Mouse (Mus musculus) lung, adult 18-20 months (tissue): ENCODE results near the gene Myl12a.

ENCODE experiments used
- DNase-seq, 2 experiments: peaks; one replicate each; pipeline ENCODE4 v3.0.0; 2022; ENCODE audit warnings: mixed read lengths in 2 of 2

Gene Myl12a

DNA sequence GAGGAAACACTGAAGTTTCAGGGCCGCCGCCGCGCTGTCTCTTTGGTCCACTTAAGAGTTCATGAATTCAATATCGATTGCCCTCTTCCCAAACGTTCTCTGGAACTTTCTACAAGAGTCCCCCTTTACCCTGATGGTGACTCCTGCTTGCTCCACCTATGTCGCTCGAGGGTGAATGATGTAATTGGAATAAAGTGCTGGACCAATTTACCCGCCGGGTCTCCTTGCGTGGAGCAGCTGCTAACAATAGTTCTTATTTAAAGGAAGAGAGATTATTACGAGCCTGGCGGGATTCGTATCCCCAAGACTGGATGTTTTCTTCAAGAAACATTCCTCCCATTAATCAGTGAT lies at the start of gene Myl12a:
TSS of gene Myl12a (minus strand) at position 135 of the 351 bp plus-strand sequence.
- DNase-seq, result no peak

GRCm38 (mm10) chr17:71049292-71049691 lies 46.6 kb upstream of the Myl12a start:
- no peak for DNase-seq

GRCm38 (mm10) chr17:71046856-71047255 lies 44.2 kb upstream of the Myl12a start:
- DNase-seq, result no peak

- DNase-seq, result no peak
Measured at GRCm38 (mm10) chr17:71045591-71045990, 42.9 kb upstream of the Myl12a start.

DNA sequence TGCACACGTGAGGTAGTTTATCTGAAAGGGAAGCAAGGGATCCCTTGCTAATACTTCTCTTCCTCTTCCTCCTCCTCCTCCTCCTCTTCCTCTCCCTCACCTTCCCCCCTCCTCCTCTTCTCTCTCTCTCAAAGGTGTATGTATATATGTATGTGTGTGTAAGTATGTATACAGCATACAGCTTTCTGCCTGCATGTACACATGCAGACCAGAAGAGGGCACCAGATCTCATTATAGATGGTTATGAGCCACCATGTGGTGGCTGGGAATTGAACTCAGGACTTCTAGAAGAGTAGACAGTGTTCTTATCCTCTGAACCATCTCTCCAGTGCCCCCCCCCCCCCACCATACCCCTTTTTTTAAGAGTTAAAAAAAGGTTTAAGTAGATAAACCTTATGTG lies 40.0 kb upstream of the Myl12a start:
- DNase-seq, result no peak

GRCm38 (mm10) chr17:71040582-71040880 lies 37.9 kb upstream of the Myl12a start:
- no peak for DNase-seq

DNA sequence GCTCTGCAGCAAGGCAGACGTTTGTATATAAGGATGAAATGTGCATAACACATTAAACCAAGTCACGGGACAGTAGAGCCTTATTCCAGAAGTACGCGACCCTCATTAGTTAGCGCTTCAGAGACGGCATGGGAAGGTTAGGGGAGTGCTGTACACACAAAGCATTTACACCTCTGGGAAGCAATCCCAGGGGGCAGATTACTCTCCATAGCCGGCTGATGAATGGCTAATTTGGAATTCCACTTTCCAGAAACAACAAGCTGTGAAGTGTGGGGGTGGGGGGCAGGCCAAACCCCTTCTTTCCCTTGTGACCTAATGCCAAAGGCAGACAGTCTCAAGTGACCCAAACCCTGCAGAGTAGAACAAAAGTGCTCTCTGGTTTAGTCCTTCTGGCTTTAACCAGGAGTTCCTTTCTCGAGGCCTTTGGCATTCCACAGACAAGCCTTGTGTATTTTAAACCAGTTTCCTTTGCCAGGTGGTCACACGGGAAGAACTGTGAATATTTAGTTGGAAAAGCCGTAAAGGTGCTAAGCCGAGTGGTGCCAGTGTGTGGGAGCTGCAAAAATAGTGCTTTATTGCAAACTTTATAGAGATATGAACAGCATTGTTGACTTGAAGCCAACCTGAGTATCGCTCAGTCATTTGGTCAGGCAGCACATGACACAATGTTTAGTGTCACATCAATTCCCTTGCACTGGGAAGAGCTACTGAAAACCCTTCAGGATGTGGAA lies 37.3 kb upstream of the Myl12a start:
- peak; percentile 32 to 58 for DNase-seq

DNA sequence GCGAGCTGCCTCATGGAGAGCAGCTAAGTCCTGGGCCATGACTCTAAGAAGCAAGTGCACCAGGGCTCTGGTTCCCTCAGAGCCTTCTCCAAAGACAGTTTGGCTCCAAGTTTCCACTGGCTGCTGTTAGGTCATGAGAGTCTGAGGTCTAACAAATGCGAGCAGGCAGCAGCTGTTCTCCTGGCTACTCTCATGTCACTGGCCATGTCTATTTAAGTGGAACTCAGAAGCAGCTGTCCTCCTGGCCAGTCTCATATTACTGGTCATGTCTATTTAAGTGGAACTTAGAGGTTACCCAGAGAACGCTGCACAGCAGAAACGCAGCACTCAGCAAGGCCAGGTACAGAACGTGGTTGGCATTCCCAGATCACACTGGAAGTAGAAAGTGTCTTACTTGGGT lies 36.1 kb upstream of the Myl12a start:
- no peak for DNase-seq

- no peak for DNase-seq
Measured at GRCm38 (mm10) chr17:71037188-71037587, 34.5 kb upstream of the Myl12a start.

DNA sequence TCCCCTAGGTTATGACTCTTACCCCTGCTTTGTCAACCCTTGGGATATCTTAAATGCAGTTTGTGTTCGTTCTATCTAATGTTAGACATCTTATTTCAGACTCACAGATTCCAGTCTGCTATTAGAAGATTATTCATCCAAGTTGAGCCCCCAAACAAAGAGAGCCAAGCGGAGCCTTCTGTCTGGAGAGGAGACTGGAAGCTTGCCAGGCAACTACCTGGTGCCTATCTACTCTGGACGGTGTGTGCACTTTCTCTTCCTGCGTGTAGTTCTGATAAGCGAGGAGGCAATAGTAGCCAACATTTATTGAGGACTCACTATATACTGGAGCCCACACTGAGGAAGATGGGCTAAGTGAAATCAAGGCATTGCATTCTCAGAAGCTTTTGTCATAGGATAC lies 31.8 kb upstream of the Myl12a start:
- DNase-seq, result no peak

DNA sequence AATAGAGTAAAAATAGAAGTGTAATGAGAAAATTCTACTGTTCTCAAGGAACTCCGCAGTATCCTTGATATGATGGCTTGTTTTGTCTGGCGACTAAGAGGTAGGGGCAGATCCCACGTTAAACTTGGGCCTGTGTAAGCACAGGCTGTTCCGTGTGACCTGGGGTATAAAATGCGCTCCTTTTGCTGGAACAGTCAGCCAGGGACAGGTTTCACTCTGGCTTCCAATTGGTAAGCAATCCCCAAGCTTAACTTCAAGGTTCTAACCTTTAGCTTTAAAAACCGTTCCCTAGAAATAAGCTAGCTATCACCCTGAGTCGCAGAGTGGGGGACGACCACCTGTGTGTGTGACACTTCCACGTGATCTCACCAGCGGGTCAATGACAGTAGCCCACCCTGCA lies 30.0 kb upstream of the Myl12a start:
- DNase-seq, result no peak

- DNase-seq, result no peak
Measured at GRCm38 (mm10) chr17:71027186-71027585, 24.5 kb upstream of the Myl12a start.

GRCm38 (mm10) chr17:71025922-71026321 lies 23.2 kb upstream of the Myl12a start:
- no peak for DNase-seq

DNA sequence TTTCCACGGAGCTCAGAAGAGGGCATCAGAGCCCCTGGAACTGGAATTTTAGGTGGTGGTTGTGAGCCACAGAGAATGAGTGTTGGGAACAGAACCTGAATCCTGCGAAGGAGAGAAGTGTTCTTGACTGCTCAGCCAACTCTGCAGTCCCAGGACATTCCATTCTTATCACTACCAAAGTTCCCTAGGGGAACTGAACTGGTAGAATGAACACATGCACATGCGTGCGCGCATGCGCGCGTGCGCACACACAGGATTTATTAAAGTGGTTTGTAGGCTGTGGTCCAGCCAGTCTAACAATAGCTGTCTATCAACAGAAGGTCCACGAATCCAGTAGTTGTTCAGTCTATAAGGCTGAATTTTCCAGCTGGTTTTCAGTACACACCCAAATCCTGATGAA lies 21.4 kb upstream of the Myl12a start:
- no peak for DNase-seq

- no peak for DNase-seq
Measured at GRCm38 (mm10) chr17:71022841-71023240, 20.2 kb upstream of the Myl12a start.

GRCm38 (mm10) chr17:71019860-71020259 lies 17.2 kb upstream of the Myl12a start:
- DNase-seq, result no peak

DNA sequence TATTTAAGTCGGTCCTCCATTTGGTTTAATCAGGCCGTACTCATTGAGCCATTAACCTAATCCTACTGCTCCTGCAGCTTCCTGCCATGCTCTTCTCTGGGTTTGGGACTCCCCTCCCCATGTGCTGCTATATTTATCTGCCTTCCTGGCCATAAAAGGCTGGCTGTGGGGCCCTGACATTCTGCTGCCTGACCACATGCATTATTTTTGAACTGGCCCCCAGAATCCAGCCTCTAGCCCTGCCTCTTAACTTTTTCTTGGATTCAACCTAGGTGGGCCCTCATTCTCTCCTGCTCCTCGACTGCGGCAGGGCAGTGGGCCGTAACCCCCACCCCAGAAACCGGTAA lies 16.6 kb upstream of the Myl12a start:
- DNase-seq, result no peak

GRCm38 (mm10) chr17:71018616-71019308 lies 16.1 kb upstream of the Myl12a start:
- DNase-seq, result no peak

GRCm38 (mm10) chr17:71018151-71018550 lies 15.5 kb upstream of the Myl12a start:
- no peak for DNase-seq

DNA sequence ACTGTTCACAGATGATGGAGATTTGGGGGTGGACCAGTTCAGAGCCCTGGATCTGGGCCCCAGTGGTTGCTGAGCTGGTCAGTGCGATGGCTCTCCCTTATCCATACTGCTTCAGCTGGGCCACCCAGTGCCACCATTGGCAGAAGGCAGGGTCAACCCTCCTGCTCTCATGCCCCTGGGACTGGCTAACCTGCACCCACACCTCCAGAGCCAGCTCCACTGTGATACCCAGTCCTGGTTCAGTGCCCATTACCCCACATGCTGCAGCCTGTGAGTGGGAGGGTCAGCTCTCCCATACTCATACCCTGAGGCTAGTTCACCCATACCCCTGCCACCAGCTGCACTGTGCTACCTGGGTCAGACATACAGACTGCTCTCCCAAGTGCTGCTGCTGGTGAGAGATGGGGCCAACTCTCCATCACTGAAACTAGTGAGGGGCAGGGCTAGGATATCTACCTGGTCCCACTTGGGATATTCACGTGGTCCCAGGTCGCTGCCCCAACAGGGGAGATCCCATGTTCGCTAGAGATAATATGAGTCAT lies 14.8 kb upstream of the Myl12a start:
- no peak for DNase-seq

- DNase-seq, result no peak
Measured at GRCm38 (mm10) chr17:71014911-71015310, 12.2 kb upstream of the Myl12a start.

GRCm38 (mm10) chr17:71013105-71013504 lies 10.4 kb upstream of the Myl12a start:
- no peak for DNase-seq

DNA sequence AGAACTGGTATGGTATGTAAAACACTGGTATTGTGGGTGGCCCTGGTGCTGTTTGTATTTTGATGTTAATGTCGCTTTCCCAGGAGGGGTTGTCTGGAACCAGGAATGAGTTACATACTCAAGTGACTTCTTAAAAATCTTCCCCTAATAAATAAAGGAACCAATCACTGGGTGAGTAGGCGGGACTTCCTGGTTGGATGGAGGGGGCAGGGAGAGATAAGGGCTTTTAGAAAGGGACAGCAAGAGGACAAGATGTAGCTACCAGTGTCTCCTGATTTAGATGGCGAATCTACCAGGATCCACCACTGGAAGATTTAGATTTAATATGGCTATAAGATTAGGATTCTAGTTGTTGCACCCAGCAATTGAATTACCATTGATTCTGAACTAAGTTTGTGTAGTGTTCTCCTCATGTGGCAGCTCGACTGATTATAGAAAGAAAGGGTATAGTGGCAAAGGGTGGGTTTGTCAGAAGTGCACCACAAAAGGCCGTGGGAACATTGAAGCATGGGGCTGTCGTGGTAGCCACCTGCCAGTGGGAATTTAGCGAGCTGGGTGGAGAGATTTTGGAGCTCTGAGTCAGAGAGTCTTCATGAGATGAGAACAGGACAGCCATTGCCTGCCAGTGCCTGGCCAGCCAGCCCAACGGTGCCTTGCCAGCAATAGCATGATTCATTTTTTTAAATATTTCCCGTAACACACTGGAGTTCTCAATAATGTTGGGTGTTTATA lies 9.4 kb upstream of the Myl12a start:
- no peak for DNase-seq

- no peak for DNase-seq
Measured at GRCm38 (mm10) chr17:71010646-71011242, 8.1 kb upstream of the Myl12a start.
